Mouse (Mus musculus): Measurements from ENCODE around the gene Olfr661.

Olfr661 gene

DNA sequence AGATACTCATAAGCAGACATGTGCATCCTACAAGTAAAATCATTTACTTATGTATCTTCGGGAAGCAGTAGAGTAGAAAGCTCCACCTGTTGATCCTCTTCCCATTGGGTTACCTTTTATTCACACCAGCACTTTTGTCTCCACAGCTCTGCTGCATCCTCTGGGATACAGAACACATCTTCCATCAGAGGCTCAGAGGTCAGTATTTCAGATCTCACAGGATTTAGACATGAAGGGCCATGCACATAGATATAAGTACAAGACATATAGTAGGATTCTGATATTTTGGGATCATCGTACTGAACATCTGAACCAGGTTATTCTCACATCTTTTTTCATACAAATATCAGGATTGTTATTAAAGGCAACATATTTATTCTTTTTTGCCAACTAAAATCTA lies at the start of gene Olfr661:
Gene Olfr661, plus strand, starts transcription at position 301 of the 400 bp plus-strand sequence.
- in situ Hi-C loops (cut with MboI; ENCODE audit: unreplicated experiment in 2 of 2), result no loop called here

- in situ Hi-C loops (cut with MboI; ENCODE audit: unreplicated experiment in 2 of 2), result no loop called here
Measured at GRCm38 (mm10) chr7:104646841-104647482, 39.3 kb upstream of the Olfr661 start, which contains the start of gene Olfr658. TSS of gene Olfr658 (minus strand) at chr7:104647305.

DNA sequence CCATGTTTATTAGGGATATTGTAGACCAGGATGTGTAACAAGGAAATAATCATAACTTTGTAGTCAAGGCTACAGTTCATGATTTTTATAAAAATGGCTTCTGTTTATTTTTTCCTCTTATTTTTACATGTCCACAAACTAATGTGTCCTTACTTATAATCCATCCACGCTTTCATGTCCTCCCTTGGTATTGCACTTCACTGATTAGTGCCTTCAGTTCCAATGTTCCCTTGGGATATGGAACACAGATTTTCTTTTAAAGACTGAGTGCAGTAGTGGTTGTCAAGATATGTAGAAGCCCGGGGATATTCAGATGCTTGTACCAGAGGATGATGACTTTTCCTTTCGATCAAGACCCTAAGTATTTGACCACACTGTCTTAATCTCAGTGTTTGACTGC lies 19.8 kb upstream of the Olfr661 start, which contains the start of gene Olfr659:
Gene Olfr659, plus strand, starts transcription at position 301 of the 400 bp plus-strand sequence.
- in situ Hi-C loops (cut with MboI; ENCODE audit: unreplicated experiment in 2 of 2), result no loop called here
